Mouse (Mus musculus) adrenal gland, adult 2 months (tissue): ENCODE measurements around the gene Gm11937. TPM values are rescaled to one million over a fixed set of nuclear protein-coding genes. Genes with fewer than 3 reads are reported as not detected.
"Not testable (repeated sequence)": the region's sequence is repeated elsewhere in the genome, so short reads cannot be mapped to it uniquely, and the experiment has no call there.

Experiments used
- DNase-seq: peaks from one replicate; pipeline ENCODE4 v3.0.0; 2021
- long read RNA-seq: library from polyadenylated mRNA; stranded (forward); transcript quantifications from one replicate; pipeline ENCODE4 v2.0.0, GENCODE M21; 2021
- polyA plus RNA-seq: library from polyadenylated mRNA; depleted of rRNA; stranded (reverse); fragments of >200 nt; gene quantifications from 2 replicates; pipeline ENCODE4 v1.2.3, GENCODE M21; 2012; rRNA removed
- total RNA-seq, 2 experiments: library from RNA; stranded (reverse); gene quantifications; 2 replicates each; pipeline ENCODE4 v1.2.3; 2021

Gene Gm11937
- total RNA-seq = not detected
- polyA plus RNA-seq = not detected in 2 replicates
- long read RNA-seq = 0 reads

- DNase-seq = not testable (repeated sequence)
These were observed at the start of gene Gm11937 for GRCm38 (mm10) chr11:99610089-99610488. TSS of gene Gm11937 (minus strand) at chr11:99610189.

- no peak for DNase-seq
These were observed 49.3 kb upstream of the Gm11937 start for GRCm38 (mm10) chr11:99659256-99659655.

DNA sequence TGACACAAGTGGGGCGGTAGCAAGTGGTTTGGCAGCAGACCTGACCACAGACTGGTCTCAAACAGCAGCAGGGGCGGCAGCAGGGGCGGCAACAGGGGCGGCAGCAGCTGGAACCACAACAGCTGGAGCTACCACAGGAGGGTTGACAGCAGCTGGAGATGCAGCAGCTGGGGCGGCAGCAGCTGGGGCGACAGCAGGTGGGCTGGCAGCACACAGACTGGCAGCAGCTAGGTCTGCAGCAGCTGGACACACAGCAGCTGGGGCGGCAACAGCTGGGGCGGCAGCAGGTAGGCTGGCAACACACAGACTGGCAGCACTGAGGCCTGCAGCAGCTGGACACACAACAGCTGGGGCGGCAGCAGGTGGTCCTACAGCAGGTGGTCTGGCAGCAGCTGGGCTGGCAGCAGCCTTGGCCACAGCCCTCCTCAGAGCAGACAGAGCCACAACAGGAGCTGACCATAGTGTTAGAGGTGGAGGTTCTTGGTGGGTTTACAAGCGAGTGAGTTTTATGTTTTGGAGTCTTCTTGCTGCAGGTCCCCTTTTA is 48.5 kb upstream of the Gm11937 start, which contains the start of gene Gm11563:
Gene Gm11563, minus strand, starts transcription at position 494 of the 544 bp plus-strand sequence.
- DNase-seq = not testable (repeated sequence)

- DNase-seq = no peak
These were observed 47.1 kb upstream of the Gm11937 start for GRCm38 (mm10) chr11:99657051-99657450.

DNA sequence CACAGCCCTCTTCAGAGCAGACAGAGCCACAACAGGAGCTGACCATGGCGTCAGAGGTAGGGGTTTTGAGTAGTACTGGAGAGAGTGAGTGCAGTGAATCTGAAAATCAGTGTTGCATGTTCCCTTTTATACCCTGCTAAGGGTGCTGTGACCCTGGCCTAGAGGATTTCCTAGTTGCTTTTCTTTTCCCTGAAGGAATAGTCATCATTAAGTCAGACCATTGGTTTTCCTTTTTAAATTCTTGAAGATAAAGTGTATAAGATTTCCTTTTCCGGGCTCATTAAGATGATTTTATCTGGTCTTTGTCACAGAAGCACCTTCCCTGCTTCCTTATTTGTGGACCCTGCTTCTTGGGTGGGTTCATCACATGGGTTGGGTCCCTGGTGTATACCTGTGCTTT is 40.1 kb upstream of the Gm11937 start, which contains the start of gene Gm11555:
Gene Gm11555, minus strand, starts transcription at position 101 of the 400 bp plus-strand sequence.
- DNase-seq = no peak

- no peak for DNase-seq
These were observed 36.5 kb upstream of the Gm11937 start for GRCm38 (mm10) chr11:99646444-99646843.

DNA sequence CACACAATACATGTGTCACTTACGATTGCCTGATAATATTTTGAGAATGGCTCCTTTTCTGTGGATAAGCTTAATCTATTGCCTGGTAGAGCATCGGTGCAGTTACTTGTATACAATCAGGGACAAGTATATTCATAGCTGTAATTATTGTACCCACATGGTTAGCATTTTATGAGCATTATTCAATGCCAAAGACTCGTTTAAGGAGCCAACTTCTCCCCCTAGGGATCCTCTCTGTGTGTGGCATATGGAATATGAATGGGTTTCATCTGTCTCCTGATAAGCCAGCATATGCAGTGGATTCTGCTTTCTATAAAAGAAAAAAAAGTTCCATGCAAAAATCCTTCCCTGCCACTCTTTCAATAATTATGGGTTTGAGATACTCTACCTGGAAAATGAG is 34.4 kb upstream of the Gm11937 start:
- DNase-seq = no peak

DNA sequence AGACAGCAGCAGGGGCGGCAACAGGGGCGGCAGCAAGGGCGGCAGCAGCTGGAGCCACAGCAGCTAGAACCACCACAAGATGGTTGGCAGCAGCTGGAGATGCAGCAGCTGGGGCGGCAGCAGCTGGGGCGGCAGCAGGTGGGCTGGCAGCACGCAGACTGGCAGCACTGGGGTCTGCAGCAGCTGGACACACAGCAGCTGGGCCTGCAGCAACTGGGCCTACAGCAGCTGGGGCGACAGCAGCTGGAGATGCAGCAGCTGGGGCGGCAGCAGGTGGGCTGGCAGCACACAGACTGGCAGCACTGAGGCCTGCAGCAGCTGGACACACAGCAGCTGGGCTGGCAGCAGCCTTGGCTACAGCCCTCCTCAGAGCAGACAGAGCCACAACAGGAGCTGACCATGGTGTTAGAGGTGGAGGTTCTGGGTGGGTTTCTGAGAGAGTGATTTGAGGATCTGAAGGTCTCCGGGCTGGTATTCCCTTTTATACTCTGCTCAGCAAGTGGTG is 33.7 kb upstream of the Gm11937 start, which contains the start of gene Krtap4-7:
Gene Krtap4-7, minus strand, starts transcription at position 455 of the 505 bp plus-strand sequence.
- not testable (repeated sequence) for DNase-seq

DNA sequence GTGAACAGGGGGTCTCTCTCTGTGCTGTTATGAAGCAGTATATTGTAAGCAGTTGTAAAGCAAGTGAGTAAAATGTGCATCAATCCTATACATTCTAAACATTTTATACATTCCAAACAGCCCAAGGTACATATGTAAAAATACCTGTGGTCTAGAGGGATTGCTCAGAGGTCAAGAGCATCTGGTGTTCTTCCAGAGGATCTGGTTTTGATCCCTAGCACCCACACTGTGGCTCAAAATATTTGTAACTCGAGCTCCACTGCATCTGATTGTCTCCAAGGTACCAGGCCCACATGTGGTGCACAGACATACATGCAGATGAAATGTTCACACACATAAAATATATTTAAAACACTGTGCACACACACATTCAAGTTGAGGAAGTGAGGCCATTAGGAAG is 30.9 kb upstream of the Gm11937 start:
- no peak for DNase-seq

- DNase-seq = no peak
These were observed 27.1 kb upstream of the Gm11937 start for GRCm38 (mm10) chr11:99637086-99637485.

DNA sequence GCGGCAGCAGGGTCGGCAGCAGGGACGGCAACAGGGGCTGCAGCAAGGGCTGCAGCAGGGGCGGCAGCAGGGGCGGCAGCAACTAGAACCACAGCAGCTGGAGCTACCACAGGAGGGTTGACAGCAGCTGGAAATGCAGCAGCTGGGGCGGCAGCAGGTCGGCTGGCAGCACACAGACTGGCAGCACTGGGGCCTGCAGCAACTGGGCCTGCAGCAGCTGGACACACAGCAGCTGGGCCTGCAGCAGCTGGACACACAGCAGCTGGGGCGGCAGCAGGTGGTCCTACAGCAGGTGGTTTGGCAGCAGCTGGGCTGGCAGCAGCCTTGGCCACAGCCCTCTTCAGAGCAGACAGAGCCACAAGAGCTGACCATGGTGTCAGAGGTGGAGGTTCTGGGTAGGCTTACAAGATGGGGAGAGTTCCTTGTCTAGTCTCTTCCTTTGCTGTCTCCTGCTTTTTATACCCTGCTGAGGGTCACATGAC is 24.7 kb upstream of the Gm11937 start, which contains the start of gene Krtap4-2:
Gene Krtap4-2, minus strand, starts transcription at position 432 of the 482 bp plus-strand sequence.
- no peak for DNase-seq

DNA sequence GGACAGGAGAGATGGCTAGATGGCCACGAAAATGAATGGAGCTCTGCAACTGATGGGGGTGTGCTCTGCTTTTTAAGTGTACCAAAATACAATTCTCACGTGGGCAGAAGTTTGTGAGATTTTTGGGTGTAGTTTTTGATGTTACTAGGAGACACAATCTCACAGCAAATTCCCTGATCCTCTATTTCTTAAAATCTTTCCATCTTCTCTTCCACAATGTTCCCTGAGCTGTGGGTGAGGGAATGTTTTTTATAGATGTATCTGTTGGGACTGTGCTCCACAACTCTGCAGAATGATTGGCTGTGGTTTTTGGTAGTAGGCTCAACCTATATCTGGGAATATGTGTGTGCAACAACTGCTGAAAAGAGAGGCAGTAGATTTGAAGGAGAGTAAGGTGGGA is 23.3 kb upstream of the Gm11937 start:
- DNase-seq = no peak

DNA sequence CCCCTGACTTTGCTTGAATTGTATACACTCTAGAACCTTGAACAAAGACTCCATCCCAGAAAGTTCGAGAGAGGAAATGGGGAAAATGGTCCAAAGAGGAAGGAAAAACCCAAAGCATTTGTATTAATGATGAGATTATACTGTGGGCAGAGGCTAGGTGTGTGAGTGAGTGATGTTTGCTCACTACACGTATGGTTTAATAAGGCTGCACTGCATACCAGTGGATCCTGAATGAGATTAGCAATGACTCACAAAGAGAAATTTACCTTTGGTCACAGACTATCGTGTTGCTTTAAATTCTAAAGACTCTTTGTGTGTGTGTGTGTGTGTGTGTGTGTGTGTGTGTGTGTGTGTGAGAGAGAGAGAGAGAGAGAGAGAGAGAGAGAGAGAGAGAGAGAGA is 20.9 kb upstream of the Gm11937 start:
- no peak for DNase-seq

DNA sequence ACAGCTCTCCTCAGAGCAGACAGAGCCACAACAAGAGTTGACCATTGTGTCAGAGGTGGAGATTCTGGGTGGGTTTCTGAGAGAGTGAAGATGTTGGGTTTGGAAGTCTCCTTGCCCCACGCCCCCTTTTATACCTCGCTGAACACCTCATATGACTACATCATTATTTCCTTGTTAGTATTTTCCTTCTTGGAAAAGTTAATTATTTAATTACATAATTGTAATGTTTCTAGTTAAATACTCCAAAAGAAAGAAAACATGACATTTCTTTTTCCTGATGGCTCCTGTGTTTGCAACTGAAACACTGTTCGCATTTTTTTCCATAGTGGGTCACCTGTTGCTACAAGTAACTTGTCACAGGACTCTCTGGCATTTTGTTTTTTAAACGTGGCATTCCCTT is 18.1 kb upstream of the Gm11937 start, which contains the start of gene Krtap4-1:
Gene Krtap4-1, minus strand, starts transcription at position 101 of the 400 bp plus-strand sequence.
- no peak for DNase-seq

GRCm38 (mm10) chr11:99620335-99620734 is 10.3 kb upstream of the Gm11937 start, which contains the start of gene Gm11562:
TSS of gene Gm11562 (minus strand) at chr11:99620435.
- no peak for DNase-seq

DNA sequence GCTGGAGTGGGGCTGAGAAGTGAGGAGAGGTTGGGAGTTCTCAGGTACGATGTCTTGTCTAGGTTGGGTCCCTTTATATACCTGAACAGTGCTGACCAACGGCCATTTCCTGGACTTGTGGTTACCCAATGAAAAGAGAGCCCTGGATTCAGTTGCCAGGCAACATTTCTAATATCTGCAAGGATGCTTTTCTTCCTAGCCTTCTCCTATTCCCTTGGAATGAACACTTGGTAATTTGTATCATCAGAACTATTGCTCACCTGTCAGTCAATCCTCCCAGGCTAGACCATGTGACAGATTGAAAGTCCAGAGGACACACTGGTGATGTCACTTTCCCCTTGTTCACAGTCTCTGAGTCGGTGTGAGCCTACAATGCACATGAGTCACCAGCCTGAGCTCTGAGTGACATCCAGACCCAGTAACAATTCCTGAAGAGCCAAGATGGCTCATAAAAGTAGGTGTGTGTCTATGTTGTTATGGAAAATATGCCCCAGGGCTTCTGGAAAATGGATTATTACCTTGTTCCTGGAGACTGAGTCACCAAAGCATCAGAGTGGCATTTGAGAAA is 4.9 kb upstream of the Gm11937 start, which contains the start of gene Krtap2-4:
Gene Krtap2-4, minus strand, starts transcription at position 51 of the 568 bp plus-strand sequence.
- no peak for DNase-seq

GRCm38 (mm10) chr11:99609126-99609525 is 863 bp downstream of the Gm11937 start:
- no peak for DNase-seq

DNA sequence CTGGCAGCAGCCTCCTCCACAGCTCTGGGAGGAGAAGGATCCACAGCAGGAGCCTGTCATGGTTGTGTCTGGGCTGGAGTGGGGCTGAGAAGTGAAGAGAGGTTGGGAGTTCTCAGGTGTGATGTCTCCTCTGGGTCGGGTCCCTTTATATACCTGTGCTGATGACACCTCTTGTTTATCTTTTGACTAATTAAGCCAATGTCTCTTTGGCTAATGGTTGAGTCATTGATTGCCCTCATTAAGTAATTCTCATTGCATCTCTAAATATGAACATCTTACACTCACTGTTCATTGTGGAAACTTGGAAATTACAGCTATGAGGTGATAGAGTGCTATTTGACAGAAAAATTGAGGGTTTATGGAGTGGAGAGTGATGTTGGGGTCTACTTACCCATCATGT is 6.8 kb downstream of the Gm11937 start, which contains the start of gene Gm11938:
Gene Gm11938, minus strand, starts transcription at position 101 of the 400 bp plus-strand sequence.
- DNase-seq = not testable (repeated sequence)

- DNase-seq = not testable (repeated sequence)
These were observed 12.2 kb downstream of the Gm11937 start, which contains the start of gene Krtap9-3 for GRCm38 (mm10) chr11:99597742-99598141. TSS of gene Krtap9-3 (minus strand) at chr11:99598105.

DNA sequence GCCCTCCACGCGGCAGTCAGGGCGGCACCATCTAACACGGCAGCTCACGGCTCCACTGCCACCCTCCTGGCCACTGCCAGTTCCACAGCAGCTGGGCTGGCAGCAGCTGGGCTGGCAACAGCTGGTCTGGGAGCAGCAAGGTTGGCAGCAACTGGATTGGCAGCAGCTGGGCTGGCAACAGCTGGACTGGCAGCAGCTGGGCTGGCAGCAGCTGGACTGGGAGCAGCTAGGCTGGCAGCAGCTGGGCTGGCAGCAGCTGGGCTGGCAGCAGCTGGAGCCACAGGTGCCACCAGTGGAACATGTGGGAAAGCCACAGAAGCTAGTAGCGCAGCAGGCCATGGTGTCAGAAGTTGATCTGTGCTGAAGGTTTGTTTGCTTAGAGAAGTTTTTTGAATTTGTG is 19.0 kb downstream of the Gm11937 start, which contains the start of gene Krtap1-3:
Gene Krtap1-3, minus strand, starts transcription at position 359 of the 400 bp plus-strand sequence.
- no peak for DNase-seq

GRCm38 (mm10) chr11:99585096-99585495 is 24.9 kb downstream of the Gm11937 start:
- no peak for DNase-seq

DNA sequence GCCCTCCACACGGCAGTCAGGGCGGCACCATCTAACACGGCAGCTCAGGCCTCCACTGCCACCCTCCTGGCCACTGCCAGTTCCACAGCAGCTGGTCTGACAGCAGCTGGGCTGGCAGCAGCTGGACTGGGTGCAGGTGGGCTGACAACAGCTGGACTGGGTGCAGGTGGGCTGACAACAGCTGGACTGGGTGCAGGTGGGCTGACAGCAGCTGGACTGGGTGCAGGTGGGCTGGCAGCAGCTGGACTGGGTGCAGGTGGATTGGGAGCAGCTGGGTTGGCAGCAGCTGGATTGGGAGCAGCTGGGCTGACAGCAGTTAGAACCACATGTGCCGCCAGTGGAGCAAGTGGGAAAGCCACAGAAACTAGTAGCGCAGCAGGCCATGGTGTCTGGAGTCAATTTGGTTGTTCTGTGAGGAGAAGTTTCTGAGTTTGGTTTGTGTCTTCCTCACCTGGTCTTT is 26.7 kb downstream of the Gm11937 start, which contains the start of gene Krtap1-4:
Gene Krtap1-4, minus strand, starts transcription at position 410 of the 460 bp plus-strand sequence.
- no peak for DNase-seq
